35 mouse cellular contexts compared by ENCODE assay signal in genomic region chr15:62970566-62970965, GRCm38 (mm10).
"Had no signal": no experiment of that assay in that cellular context is flagged by ENCODE, and none has a peak within 500 bp of the region (broad histone marks: within the 10 kb centered on the region; RNA-seq: fewer than 3 reads in every experiment).

No protein-coding gene starts in this region.

- H3K9ac ChIP-seq: heart, embryonic 12.5 days; heart, embryonic 13.5 days; heart, embryonic 15.5 days; hindbrain, embryonic 12.5 days; hindbrain, embryonic 13.5 days; hindbrain, embryonic 14.5 days; hindbrain, embryonic 15.5 days; intestine, embryonic 15.5 days; kidney, embryonic 15.5 days had no signal

- H3K4me3 ChIP-seq: heart, embryonic 12.5 days; heart, embryonic 13.5 days; heart, embryonic 15.5 days; hindbrain, embryonic 10.5 days; hindbrain, embryonic 12.5 days; hindbrain, embryonic 13.5 days; hindbrain, embryonic 15.5 days; intestine, embryonic 15.5 days; kidney, embryonic 15.5 days; layer of hippocampus, adult 2 months; left cerebral cortex, adult 2 months had no signal

- H3K4me1 ChIP-seq: heart, embryonic 12.5 days; heart, embryonic 13.5 days; heart, embryonic 15.5 days; hindbrain, embryonic 10.5 days; hindbrain, embryonic 12.5 days; hindbrain, embryonic 13.5 days; hindbrain, embryonic 15.5 days; intestine, embryonic 15.5 days; kidney, embryonic 15.5 days had no signal

- H3K27me3 ChIP-seq: heart, embryonic 12.5 days; heart, embryonic 13.5 days; heart, embryonic 15.5 days; hindbrain, embryonic 12.5 days; hindbrain, embryonic 13.5 days; hindbrain, embryonic 15.5 days; intestine, embryonic 15.5 days; kidney, embryonic 15.5 days had no signal

- H3K4me2 ChIP-seq: heart, embryonic 11.5 days; heart, embryonic 12.5 days; heart, embryonic 13.5 days; heart, embryonic 15.5 days; hindbrain, embryonic 12.5 days; hindbrain, embryonic 13.5 days; hindbrain, embryonic 14.5 days; hindbrain, embryonic 15.5 days; intestine, embryonic 15.5 days; kidney, embryonic 15.5 days had no signal

- ATAC-seq: hindbrain, embryonic 16.5 days; hindbrain, postnatal 0 days; inflammation-experienced regulatory T-cells, adult 6 months; intestine, embryonic 15.5 days; intestine, embryonic 16.5 days; intestine, postnatal 0 days had no signal

- H3K9me3 ChIP-seq: heart, embryonic 12.5 days; heart, embryonic 13.5 days; heart, embryonic 15.5 days; hindbrain, embryonic 10.5 days; hindbrain, embryonic 12.5 days; hindbrain, embryonic 13.5 days; hindbrain, embryonic 15.5 days; intestine, embryonic 15.5 days; kidney, embryonic 15.5 days had no signal

- DNase-seq: heart, postnatal 10 days; heart, postnatal 14 days; heart, postnatal 36 days; heart, postnatal 4 days; kidney, adult 11 months; kidney, adult 18-20 months; kidney, adult 2 months; kidney, adult 8-10 months; kidney, adult 9 months; kidney, postnatal 10 days; kidney, postnatal 14 days; kidney, postnatal 25 days; kidney, postnatal 36 days; kidney, postnatal 4 days; layer of hippocampus, adult 9-11 months; layer of hippocampus, postnatal 36 days had no signal

- H3K36me3 ChIP-seq: heart, embryonic 12.5 days; heart, embryonic 13.5 days; heart, embryonic 15.5 days; hindbrain, embryonic 10.5 days; hindbrain, embryonic 12.5 days; hindbrain, embryonic 13.5 days; hindbrain, embryonic 15.5 days; intestine, embryonic 15.5 days; kidney, embryonic 15.5 days had no signal

- H3K27ac ChIP-seq: heart, embryonic 13.5 days; heart, embryonic 15.5 days; hindbrain, embryonic 10.5 days; hindbrain, embryonic 12.5 days; hindbrain, embryonic 13.5 days; hindbrain, embryonic 14.5 days; hindbrain, embryonic 15.5 days; hindbrain, postnatal 0 days; intestine, embryonic 15.5 days; kidney, embryonic 15.5 days; kidney, postnatal 0 days; layer of hippocampus, adult 2 months; left cerebral cortex, adult 2 months had no signal
